Mouse (Mus musculus) liver, embryonic 14.5 days (tissue): ENCODE measurements at regions not wholly inside any gene's neighbourhood (a gene's known extent, or its start where the extent isn't known, plus 50 kb on each side); places are given as distances from the start of the nearest gene placed in this dataset.
"Not testable (repeated sequence)": the region's sequence is repeated elsewhere in the genome, so short reads cannot be mapped to it uniquely, and the experiment has no call there.

Source experiments
- ATAC-seq: fragments of 200-750 bp; cut with Nextera tagmentation; 2 replicates; pipeline ENCODE4 v1.8.0; 2017; ENCODE audit warnings: moderate number of reproducible peaks, mild to moderate bottlenecking, moderate library complexity; ENCODE audit not compliant: insufficient read depth
- DNase-seq, 3 experiments: peaks; one replicate each; pipeline ENCODE4 v3.0.0-alpha.2; 2012 to 2013; ENCODE audit warnings: low read depth in 3 of 3, low spot score in 3 of 3
- H3K27ac ChIP-seq: fragments of 300-500 bp; sonication (generic); 2 replicates; pipeline ENCODE4 v1.5.1; 2014; ENCODE audit warnings: moderate library complexity, mild to moderate bottlenecking, control low read depth, inconsistent platforms
- H3K27me3 ChIP-seq: fragments of 300-500 bp; sonication (generic); 2 replicates; pipeline ENCODE4 v1.6.1; 2014; ENCODE audit warnings: mild to moderate bottlenecking, low read length, moderate library complexity; ENCODE audit not compliant: control insufficient read depth, insufficient read depth
- H3K36me3 ChIP-seq: fragments of 300-500 bp; sonication (generic); replicated peaks from 2 replicates; pipeline ENCODE4 v1.6.1; 2014; ENCODE audit warnings: low read depth; ENCODE audit not compliant: control insufficient read depth, insufficient read depth
- H3K4me1 ChIP-seq, 2 experiments: fragments of 200-500 bp in 1 of 2; fragments of 300-500 bp in 1 of 2; sonication (generic) in 1 of 2; replicated peaks; 2 replicates each; pipeline ENCODE4 v1.6.1; 2012 to 2014; ENCODE audit warnings: antibody characterized with exemption in 1 of 2, inconsistent platforms in 1 of 2, low read length in 1 of 2; ENCODE audit not compliant: control insufficient read depth in 2 of 2, insufficient read depth in 2 of 2
- H3K4me2 ChIP-seq: fragments of 300-500 bp; sonication (generic); 2 replicates; pipeline ENCODE4 v1.6.1; 2014; ENCODE audit warnings: low read depth, mild to moderate bottlenecking, control low read depth, moderate library complexity
- H3K4me3 ChIP-seq, 2 experiments: fragments of 200-500 bp in 1 of 2; fragments of 300-500 bp in 1 of 2; sonication (generic) in 1 of 2; 2 replicates each; pipeline ENCODE4 v1.5.1; 2012 to 2014; ENCODE audit warnings: low read depth in 2 of 2, low read length in 2 of 2, mild to moderate bottlenecking in 2 of 2, control low read depth in 1 of 2, inconsistent platforms in 1 of 2, moderate library complexity in 1 of 2; ENCODE audit not compliant: insufficient read depth in 1 of 2
- H3K9ac ChIP-seq: fragments of 300-500 bp; sonication (generic); replicated peaks from 2 replicates; pipeline ENCODE4 v1.6.1; 2014; ENCODE audit warnings: mild to moderate bottlenecking, control low read depth, moderate library complexity
- H3K9me3 ChIP-seq: fragments of 300-500 bp; sonication (generic); 2 replicates; pipeline ENCODE4 v1.6.1; 2016; ENCODE audit warnings: low read length, mixed read lengths; ENCODE audit not compliant: control insufficient read depth
- WGBS: fragments of 180-500 bp; shearing (Covaris S2); extraction: QIAGEN DNeasy Blood & Tissue Kit; methylation state at CpG from one replicate; pipeline ENCODE4 v1.1.7; 2014; ENCODE audit not compliant: insufficient replicate concordance; 5-methylcytosine and 5-hydroxymethylcytosine counted together

DNA sequence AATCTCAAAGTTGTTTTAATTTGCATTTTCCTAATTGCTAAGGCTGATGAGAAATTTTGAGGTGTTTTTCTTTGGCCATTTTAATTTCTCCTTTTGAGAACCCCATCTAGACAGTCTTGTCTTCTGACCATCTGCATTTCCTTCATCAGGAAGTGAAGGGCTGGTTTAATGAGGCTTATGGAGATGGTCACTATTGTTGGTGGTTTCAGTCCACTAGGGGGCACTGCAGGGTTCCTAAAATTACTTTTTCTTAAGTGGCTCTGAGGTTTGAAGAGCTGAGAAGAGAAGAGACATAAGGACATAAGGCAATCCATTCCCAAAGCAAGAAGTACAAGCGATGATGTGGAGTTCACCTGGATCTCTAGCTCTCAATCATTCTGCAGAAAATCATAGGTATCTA, 494.4 kb upstream of the Olfr1507 start:
- not testable (repeated sequence) for DNase-seq

GRCm38 (mm10) chr14:52988563-52988962, 493.0 kb upstream of the Olfr1507 start:
- H3K9me3 ChIP-seq, H3K9ac ChIP-seq, H3K4me3 ChIP-seq, DNase-seq, H3K4me1 ChIP-seq, H3K4me2 ChIP-seq, H3K27me3 ChIP-seq, H3K36me3 ChIP-seq, H3K27ac ChIP-seq, ATAC-seq: not testable (repeated sequence)
- WGBS, result no CpG with 5 or more reads among the region's 6 CpGs

More for the DNA sequence above, 494.4 kb upstream of the Olfr1507 start:
- not testable (repeated sequence) for H3K27me3 ChIP-seq, H3K27ac ChIP-seq, H3K36me3 ChIP-seq, H3K9ac ChIP-seq, H3K9me3 ChIP-seq, ATAC-seq, H3K4me2 ChIP-seq, H3K4me1 ChIP-seq, H3K4me3 ChIP-seq
- WGBS, result 38% methylated on average over 1 of the region's 1 CpGs

DNA sequence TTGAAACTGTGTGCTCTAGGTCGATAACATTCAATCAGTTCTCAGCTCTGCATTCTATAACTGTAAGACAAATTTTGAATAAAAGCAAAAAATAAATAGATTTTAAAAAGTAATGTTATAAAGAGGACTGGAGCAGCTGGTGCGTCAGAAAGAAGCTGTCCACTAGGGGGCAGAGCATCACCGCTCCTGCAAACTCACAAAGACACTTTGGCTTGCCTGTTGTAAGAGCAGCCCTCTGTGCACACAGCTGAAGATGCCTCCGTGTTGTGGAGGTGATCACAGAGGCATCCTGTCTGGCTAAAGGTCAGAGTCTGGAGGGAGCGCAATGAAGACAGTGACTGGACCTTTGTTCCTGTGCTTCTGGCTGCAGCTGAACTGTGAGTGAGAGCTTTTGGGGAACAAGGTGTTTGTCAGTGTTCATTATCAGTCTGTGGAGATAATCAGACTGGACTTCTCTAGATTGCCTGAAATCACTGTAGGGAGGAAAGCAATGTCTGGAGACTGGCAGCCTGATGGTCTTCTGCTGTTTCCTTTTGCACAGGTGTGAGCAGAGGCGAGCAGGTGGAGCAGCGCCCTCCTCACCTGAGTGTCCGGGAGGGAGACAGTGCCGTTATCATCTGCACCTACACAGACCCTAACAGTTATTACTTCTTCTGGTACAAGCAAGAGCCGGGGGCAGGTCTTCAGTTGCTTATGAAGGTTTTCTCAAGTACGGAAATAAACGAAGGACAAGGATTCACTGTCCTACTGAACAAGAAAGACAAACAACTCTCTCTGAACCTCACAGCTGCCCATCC, 476.9 kb upstream of the Olfr1507 start:
- WGBS, result no CpG with 5 or more reads among the region's 12 CpGs
- not testable (repeated sequence) for H3K27me3 ChIP-seq

DNA sequence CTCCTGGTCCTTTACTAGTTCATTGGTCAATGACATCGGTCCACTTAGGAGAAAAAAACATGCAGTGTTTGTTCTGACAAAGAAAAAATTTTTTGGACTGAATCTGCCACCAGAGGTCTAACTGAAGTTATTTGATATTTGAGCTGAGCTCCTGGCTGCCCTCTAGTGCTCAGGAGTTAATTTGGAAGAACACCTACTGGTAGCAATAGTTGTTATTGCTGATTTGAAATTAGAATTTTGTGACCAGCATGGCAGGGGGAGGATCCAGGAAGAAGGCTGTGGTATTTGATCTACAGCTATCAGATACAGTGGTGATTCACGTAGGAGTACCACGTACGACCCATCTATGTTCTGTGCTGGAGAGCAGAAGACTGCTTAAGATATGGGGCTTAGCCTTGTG, 466.6 kb upstream of the Olfr1507 start:
- H3K9me3 ChIP-seq, DNase-seq, H3K36me3 ChIP-seq, H3K9ac ChIP-seq, ATAC-seq, H3K4me1 ChIP-seq, H3K4me3 ChIP-seq, H3K27ac ChIP-seq, H3K4me2 ChIP-seq, H3K27me3 ChIP-seq: not testable (repeated sequence)
- 55% methylated on average over 3 of the region's 4 CpGs for WGBS

More for the DNA sequence above, 476.9 kb upstream of the Olfr1507 start:
- not testable (repeated sequence) for H3K9me3 ChIP-seq, H3K9ac ChIP-seq, H3K27ac ChIP-seq, H3K4me2 ChIP-seq, H3K4me1 ChIP-seq, ATAC-seq, H3K36me3 ChIP-seq, H3K4me3 ChIP-seq, DNase-seq

DNA sequence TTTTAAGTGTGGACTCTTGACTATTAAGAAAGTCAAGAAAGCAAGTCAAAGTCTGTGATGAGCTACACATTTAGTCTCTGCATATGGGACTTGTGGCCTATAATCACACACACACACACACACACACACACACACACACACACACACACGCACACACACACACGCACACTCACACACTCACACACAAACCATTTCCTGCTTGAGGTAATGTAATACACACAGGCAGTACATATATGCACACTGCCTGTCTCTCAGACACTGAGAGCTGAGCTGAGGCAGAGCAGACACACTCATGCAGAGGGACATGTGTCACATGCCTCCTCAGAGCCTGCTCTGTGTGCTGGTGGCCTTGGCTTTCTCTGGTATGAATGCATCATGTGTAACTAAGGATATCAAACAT, 461.0 kb upstream of the Olfr1507 start:
- not testable (repeated sequence) for H3K4me2 ChIP-seq, H3K4me3 ChIP-seq, ATAC-seq, H3K27ac ChIP-seq, H3K4me1 ChIP-seq, H3K27me3 ChIP-seq, H3K9ac ChIP-seq, DNase-seq, H3K36me3 ChIP-seq, H3K9me3 ChIP-seq
- WGBS, result 67% methylated on average over 1 of the region's 2 CpGs

GRCm38 (mm10) chr14:52944925-52945324, 449.4 kb upstream of the Olfr1507 start:
- WGBS, result no CpG with 5 or more reads among the region's 3 CpGs
- not testable (repeated sequence) for H3K27me3 ChIP-seq, H3K9ac ChIP-seq, H3K4me3 ChIP-seq, H3K36me3 ChIP-seq, ATAC-seq, H3K9me3 ChIP-seq, H3K27ac ChIP-seq, DNase-seq, H3K4me1 ChIP-seq, H3K4me2 ChIP-seq

DNA sequence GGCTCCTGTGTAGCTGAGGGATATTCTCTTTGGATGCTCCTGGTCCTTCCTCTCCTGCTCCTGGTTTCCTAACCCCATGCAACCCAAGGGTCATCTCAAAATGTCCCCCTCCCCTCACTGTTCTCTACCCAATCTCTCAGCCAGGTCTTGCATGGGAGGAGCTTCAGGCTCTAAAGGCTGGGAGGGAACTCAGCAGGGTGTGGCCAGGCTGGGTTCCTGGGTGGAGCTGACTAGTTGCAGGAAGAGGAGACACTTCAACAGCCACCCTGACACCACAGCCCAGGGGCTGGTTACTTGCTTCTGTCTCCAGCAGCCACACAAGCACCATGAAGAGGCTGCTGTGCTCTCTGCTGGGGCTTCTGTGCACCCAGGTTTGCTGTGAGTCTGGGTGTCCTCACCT, 446.9 kb upstream of the Olfr1507 start:
- not testable (repeated sequence) for H3K9ac ChIP-seq, H3K27ac ChIP-seq, ATAC-seq, H3K4me3 ChIP-seq, H3K27me3 ChIP-seq, DNase-seq, H3K36me3 ChIP-seq, H3K4me2 ChIP-seq, H3K9me3 ChIP-seq, H3K4me1 ChIP-seq

GRCm38 (mm10) chr14:52941747-52942146, 446.2 kb upstream of the Olfr1507 start:
- not testable (repeated sequence) for H3K4me1 ChIP-seq, H3K27me3 ChIP-seq, H3K9ac ChIP-seq, H3K27ac ChIP-seq, H3K36me3 ChIP-seq, DNase-seq, ATAC-seq, H3K4me2 ChIP-seq, H3K9me3 ChIP-seq, H3K4me3 ChIP-seq
- no CpG with 5 or more reads among the region's 1 CpGs for WGBS
